In the genomic region with DNA sequence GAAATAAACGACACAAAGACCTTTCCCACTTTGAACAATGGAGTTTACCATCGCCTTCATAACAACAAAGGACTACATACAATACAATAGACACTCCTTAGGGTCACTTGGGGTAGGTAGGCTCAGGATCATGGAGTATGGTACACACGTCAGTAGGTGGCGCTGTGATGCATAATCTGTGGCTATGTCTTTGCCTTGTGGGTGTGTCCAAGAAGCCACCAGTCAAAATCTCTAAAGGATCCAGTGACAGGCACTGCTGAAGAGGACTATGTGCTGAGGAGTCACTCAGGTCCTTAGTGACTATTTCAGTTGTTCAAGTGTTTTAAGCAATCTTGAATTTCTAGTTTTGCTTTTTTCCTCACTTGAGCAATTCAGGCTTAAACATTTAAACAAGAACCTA, we compare ENCODE assay signal across 9 mouse cellular contexts.
DNase-seq lines count a peak whose midpoint lies in the region; ATAC-seq lines count a peak whose summit lies in the region.
"Had no signal": no experiment of that assay in that cellular context is flagged by ENCODE, and none has a peak within 500 bp of the region (broad histone marks: within the 10 kb centered on the region; RNA-seq: fewer than 3 reads in every experiment).

No protein-coding gene starts in this region.

- no peaks in the 10 kb centered on the region for H3K4me1 ChIP-seq in midbrain, embryonic 10.5 days
- no peaks in the 10 kb centered on the region for H3K4me1 ChIP-seq in midbrain, embryonic 13.5 days (replicated peaks)
- H3K4me1 ChIP-seq in liver, embryonic 13.5 days (replicated peaks) = no peaks in the 10 kb centered on the region

- H3K27me3 ChIP-seq in midbrain, embryonic 10.5 days (ENCODE audit: low read depth, poor library complexity, severe bottlenecking) = no peaks in the 10 kb centered on the region
- no peaks in the 10 kb centered on the region for H3K27me3 ChIP-seq in midbrain, embryonic 13.5 days
- no peaks in the 10 kb centered on the region for H3K27me3 ChIP-seq in liver, embryonic 13.5 days
- H3K27me3 ChIP-seq: neural tube, embryonic 12.5 days had no signal

- H3K4me3 ChIP-seq in midbrain, embryonic 10.5 days = no peak overlapping the region
- H3K4me3 ChIP-seq in midbrain, embryonic 13.5 days (replicated peaks) = no peak overlapping the region
- H3K4me3 ChIP-seq in liver, embryonic 13.5 days (replicated peaks) = no peak overlapping the region
- H3K4me3 ChIP-seq: neural tube, embryonic 12.5 days had no signal

- no peak overlapping the region for H3K27ac ChIP-seq in midbrain, embryonic 10.5 days (replicated peaks)
- H3K27ac ChIP-seq in midbrain, embryonic 13.5 days = no peak overlapping the region
- no peak overlapping the region for H3K27ac ChIP-seq in liver, embryonic 13.5 days
- H3K27ac ChIP-seq: neural tube, embryonic 12.5 days had no signal

- H3K4me2 ChIP-seq in midbrain, embryonic 13.5 days (replicated peaks) = no peak overlapping the region
- no peak overlapping the region for H3K4me2 ChIP-seq in liver, embryonic 13.5 days
- H3K4me2 ChIP-seq: neural tube, embryonic 12.5 days had no signal

- H3K9me3 ChIP-seq in midbrain, embryonic 10.5 days (replicated peaks) = no peaks in the 10 kb centered on the region
- no peaks in the 10 kb centered on the region for H3K9me3 ChIP-seq in midbrain, embryonic 13.5 days
- H3K9me3 ChIP-seq in liver, embryonic 13.5 days (replicated peaks) = no peaks in the 10 kb centered on the region
- H3K9me3 ChIP-seq: neural tube, embryonic 12.5 days had no signal

- 57% methylated on average over 4 of the region's 4 CpGs for WGBS in midbrain, embryonic 10.5 days
- WGBS in midbrain, embryonic 13.5 days = 59% methylated on average over 4 of the region's 4 CpGs
- 35% methylated on average over 4 of the region's 4 CpGs for WGBS in liver, embryonic 13.5 days (ENCODE audit: insufficient replicate concordance)

- peaks cover 49% of the 10 kb centered on the region for H3K36me3 ChIP-seq in midbrain, embryonic 10.5 days
- peaks cover 22% of the 10 kb centered on the region for H3K36me3 ChIP-seq in midbrain, embryonic 13.5 days
- no peaks in the 10 kb centered on the region for H3K36me3 ChIP-seq in liver, embryonic 13.5 days

- peak; percentile 42 to 85 for DNase-seq in adrenal gland, adult (ENCODE audit: inconsistent age in 2 of 2, low spot score in 1 of 2)
- DNase-seq in adrenal gland, postnatal 4 days (ENCODE audit: low spot score in 2 of 2) = no peak
- DNase-seq in midbrain, embryonic 10.5 days (ENCODE audit: low spot score) = peak; percentile 22
- DNase-seq in cerebellum, adult 18-20 months = peak; percentile 54 to 56
- peak; percentile 31 for DNase-seq in liver, embryonic 13.5 days
- DNase-seq in urinary bladder, postnatal 36 days (ENCODE audit: low spot score in 2 of 2) = no peak

- H3K9ac ChIP-seq in midbrain, embryonic 13.5 days (replicated peaks) = no peak overlapping the region
- H3K9ac ChIP-seq in liver, embryonic 13.5 days = no peak overlapping the region
- H3K9ac ChIP-seq: neural tube, embryonic 12.5 days had no signal

- no peak for ATAC-seq in midbrain, embryonic 13.5 days
- peak; percentile 60; the same call in 1 of the 2 replicates for ATAC-seq in liver, embryonic 13.5 days (ENCODE audit: low read depth)
- ATAC-seq in monocyte, adult 5-6 weeks (replicated peaks; ENCODE audit: insufficient number of reproducible peaks, low FRiP score, low TSS enrichment, poor library complexity, severe bottlenecking) = no peak

Comparison
In these comparisons a context has a peak if more than half of its experiments do, and no peak if none do; other contexts are left out.
1. DNase-seq: peak in adrenal gland, adult (2 of 2), midbrain, embryonic 10.5 days (single experiment), cerebellum, adult 18-20 months (2 of 2) and liver, embryonic 13.5 days (single experiment); none in adrenal gland, postnatal 4 days (0 of 2) and urinary bladder, postnatal 36 days (0 of 2).